Mouse (Mus musculus): ENCODE data around the gene Olfr983. TPM values are rescaled to one million over a fixed set of nuclear protein-coding genes. Genes with fewer than 3 reads are reported as not detected.

The Olfr983 gene
- polyA plus RNA-seq (2015; fragmentation: Nextera tagmentation; extraction: Ambion mirVana), result not detected in 2 replicates

DNA sequence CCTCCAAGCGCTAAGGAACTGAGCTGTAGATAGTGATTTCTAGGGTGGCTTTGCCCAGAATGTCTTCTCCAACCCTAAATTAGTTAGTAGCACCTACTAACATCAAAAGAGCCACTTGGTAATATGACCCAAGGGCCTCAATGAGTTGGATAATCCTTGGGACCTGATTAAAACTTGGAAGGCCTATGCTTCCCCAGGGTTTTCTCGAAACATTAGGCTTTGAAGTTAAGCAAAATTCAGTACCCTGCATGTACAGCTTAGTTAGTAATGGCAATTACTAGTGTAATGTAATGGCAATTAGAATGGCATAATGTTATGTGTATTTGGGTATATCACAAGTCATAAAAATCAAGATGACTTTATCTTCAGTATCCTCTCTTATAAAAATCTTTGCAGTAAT is at the start of gene Olfr983:
Gene Olfr983 (minus strand): TSS at position 101 of the 400 bp plus-strand sequence.
- ATAC-seq (no peak), DNase-seq (no peak)
- 76% methylated on average over 2 of the region's 2 CpGs for WGBS (ENCODE audit: insufficient replicate concordance)
- H3K9ac ChIP-seq (replicated peaks), result no peak within 1 kb of the TSS
- H3K27me3 ChIP-seq (ENCODE audit: insufficient read depth, low read length), result no peaks in the 10 kb centered on the region
- H3K9me3 ChIP-seq (ENCODE audit: low read length), result no peaks in the 10 kb centered on the region
- H3K4me2 ChIP-seq (ENCODE audit: low read depth, low read length), result no peak within 1 kb of the TSS
- no peak within 1 kb of the TSS for H3K27ac ChIP-seq (ENCODE audit: low read depth)
- no peak within 1 kb of the TSS for H3K4me3 ChIP-seq (ENCODE audit: low read depth, low read length)
- TF ChIP-seq EP300 (IDR thresholded peaks at IDR 0.05; ENCODE audit: low read depth), result no peak
- TF ChIP-seq CTCF (IDR thresholded peaks at IDR 0.05; ENCODE audit: low read depth), result no peak
- no peaks in the 10 kb centered on the region for H3K36me3 ChIP-seq (replicated peaks; ENCODE audit: insufficient read depth, low read length)
- no peaks in the 10 kb centered on the region for H3K4me1 ChIP-seq (ENCODE audit: insufficient read depth)

DNA sequence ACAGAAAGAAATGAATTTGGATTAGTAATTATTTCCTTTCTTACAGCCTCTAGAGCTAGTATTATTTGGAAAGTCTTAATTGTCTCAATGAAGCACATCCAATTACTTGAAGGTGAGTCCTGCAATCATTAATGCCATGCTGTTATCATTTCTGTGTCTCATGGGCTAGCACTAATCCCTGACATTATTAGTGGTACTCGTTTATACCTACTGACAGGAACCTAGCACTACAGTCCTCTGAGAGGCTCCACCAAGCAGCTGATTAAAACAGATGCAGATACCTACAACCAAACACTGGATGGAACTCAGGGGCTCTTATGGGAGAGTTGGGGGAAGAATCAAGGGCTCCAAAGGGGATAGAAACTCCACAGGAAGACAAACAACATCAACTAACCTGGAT is 48.1 kb upstream of the Olfr983 start:
- ATAC-seq (no peak), DNase-seq (no peak)
- Histone ChIP-seq H3K36me3 (replicated peaks; ENCODE audit: insufficient read depth, low read length) (no peaks in the 10 kb centered on the region), H3K4me2 (ENCODE audit: low read depth, low read length) (no peak overlapping the region), H3K27me3 (ENCODE audit: insufficient read depth, low read length) (no peaks in the 10 kb centered on the region), H3K27ac (ENCODE audit: low read depth) (no peak overlapping the region), H3K9me3 (ENCODE audit: low read length) (no peaks in the 10 kb centered on the region), H3K4me1 (ENCODE audit: insufficient read depth) (no peaks in the 10 kb centered on the region), H3K4me3 (ENCODE audit: low read depth, low read length) (no peak overlapping the region), H3K9ac (replicated peaks) (no peak overlapping the region)
- TF ChIP-seq EP300 (IDR thresholded peaks at IDR 0.05; ENCODE audit: low read depth), result no peak
- no peak for TF ChIP-seq CTCF (IDR thresholded peaks at IDR 0.05; ENCODE audit: low read depth)
- 59% methylated on average over 1 of the region's 1 CpGs for WGBS (ENCODE audit: insufficient replicate concordance)

DNA sequence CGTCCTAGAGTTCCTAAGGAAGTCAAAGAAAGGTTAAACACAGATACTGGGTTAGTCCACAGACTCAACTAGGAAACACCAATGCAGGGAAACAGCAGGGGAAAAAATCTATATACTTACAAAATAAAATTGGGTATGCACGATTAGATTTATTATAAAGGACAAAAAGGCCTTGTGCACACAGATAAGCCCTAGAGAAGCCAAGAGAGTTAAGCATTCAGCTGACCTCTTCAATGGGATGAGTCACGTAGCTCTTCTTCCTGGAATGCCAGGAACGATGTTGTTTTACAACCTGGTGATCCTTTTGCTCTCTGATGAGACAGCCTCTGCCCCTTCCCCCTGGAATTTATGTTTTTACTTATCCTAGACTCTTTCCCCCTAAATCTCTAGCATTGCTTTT is 46.1 kb upstream of the Olfr983 start:
- no peak overlapping the region for H3K4me3 ChIP-seq (ENCODE audit: low read depth, low read length)
- ATAC-seq (no peak), DNase-seq (no peak)
- H3K9me3 ChIP-seq (ENCODE audit: low read length), result no peaks in the 10 kb centered on the region
- H3K4me2 ChIP-seq (ENCODE audit: low read depth, low read length), result no peak overlapping the region
- no peaks in the 10 kb centered on the region for H3K4me1 ChIP-seq (ENCODE audit: insufficient read depth)
- no peak overlapping the region for H3K27ac ChIP-seq (ENCODE audit: low read depth)
- H3K27me3 ChIP-seq (ENCODE audit: insufficient read depth, low read length), result no peaks in the 10 kb centered on the region
- H3K9ac ChIP-seq (replicated peaks), result no peak overlapping the region
- WGBS (ENCODE audit: insufficient replicate concordance), result 50% methylated on average over 4 of the region's 4 CpGs
- H3K36me3 ChIP-seq (replicated peaks; ENCODE audit: insufficient read depth, low read length), result no peaks in the 10 kb centered on the region
- TF ChIP-seq CTCF (IDR thresholded peaks at IDR 0.05; ENCODE audit: low read depth) (no peak), EP300 (IDR thresholded peaks at IDR 0.05; ENCODE audit: low read depth) (no peak)

- 55% methylated on average over 6 of the region's 6 CpGs for WGBS (ENCODE audit: insufficient replicate concordance)
- H3K9ac ChIP-seq (replicated peaks), result no peak overlapping the region
- no peak for DNase-seq
- ATAC-seq, result no peak
- H3K4me3 ChIP-seq (ENCODE audit: low read depth, low read length), result no peak overlapping the region
- no peaks in the 10 kb centered on the region for H3K36me3 ChIP-seq (replicated peaks; ENCODE audit: insufficient read depth, low read length)
- no peak overlapping the region for H3K4me2 ChIP-seq (ENCODE audit: low read depth, low read length)
- H3K9me3 ChIP-seq (ENCODE audit: low read length), result no peaks in the 10 kb centered on the region
- H3K27ac ChIP-seq (ENCODE audit: low read depth), result no peak overlapping the region
- H3K4me1 ChIP-seq (ENCODE audit: insufficient read depth), result no peaks in the 10 kb centered on the region
- H3K27me3 ChIP-seq (ENCODE audit: insufficient read depth, low read length), result no peaks in the 10 kb centered on the region
- TF ChIP-seq EP300 (IDR thresholded peaks at IDR 0.05; ENCODE audit: low read depth), result no peak
Observed at GRCm38 (mm10) chr9:40136987-40137688, 43.7 kb upstream of the Olfr983 start.

DNA sequence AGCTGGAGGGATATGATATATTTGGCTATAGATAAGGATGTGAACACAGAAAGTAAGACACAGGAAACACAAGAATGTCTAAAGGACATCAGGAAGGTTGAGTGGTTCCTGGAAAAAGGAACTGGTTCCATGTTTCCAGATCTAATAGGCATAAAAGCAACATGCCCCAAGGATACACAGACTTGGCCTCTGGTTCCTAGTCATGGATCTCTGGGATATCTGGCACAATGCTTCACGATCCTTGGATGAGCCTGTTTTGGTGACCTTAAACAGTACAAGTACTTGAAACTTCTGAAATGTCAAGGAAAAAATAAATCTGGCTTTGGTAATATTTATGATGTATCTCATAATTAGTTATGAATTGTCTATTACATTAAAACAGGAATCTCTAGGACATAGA is 37.2 kb upstream of the Olfr983 start:
- no peaks in the 10 kb centered on the region for H3K27me3 ChIP-seq (ENCODE audit: insufficient read depth, low read length)
- 67% methylated on average over 1 of the region's 1 CpGs for WGBS (ENCODE audit: insufficient replicate concordance)
- no peak for TF ChIP-seq CTCF (IDR thresholded peaks at IDR 0.05; ENCODE audit: low read depth)
- no peak for TF ChIP-seq EP300 (IDR thresholded peaks at IDR 0.05; ENCODE audit: low read depth)
- H3K9ac ChIP-seq (replicated peaks), result no peak overlapping the region
- H3K9me3 ChIP-seq (ENCODE audit: low read length), result no peaks in the 10 kb centered on the region
- no peak overlapping the region for H3K4me2 ChIP-seq (ENCODE audit: low read depth, low read length)
- DNase-seq, result no peak
- H3K36me3 ChIP-seq (replicated peaks; ENCODE audit: insufficient read depth, low read length), result no peaks in the 10 kb centered on the region
- ATAC-seq, result no peak
- no peaks in the 10 kb centered on the region for H3K4me1 ChIP-seq (ENCODE audit: insufficient read depth)
- H3K4me3 ChIP-seq (ENCODE audit: low read depth, low read length), result no peak overlapping the region
- H3K27ac ChIP-seq (ENCODE audit: low read depth), result no peak overlapping the region

DNA sequence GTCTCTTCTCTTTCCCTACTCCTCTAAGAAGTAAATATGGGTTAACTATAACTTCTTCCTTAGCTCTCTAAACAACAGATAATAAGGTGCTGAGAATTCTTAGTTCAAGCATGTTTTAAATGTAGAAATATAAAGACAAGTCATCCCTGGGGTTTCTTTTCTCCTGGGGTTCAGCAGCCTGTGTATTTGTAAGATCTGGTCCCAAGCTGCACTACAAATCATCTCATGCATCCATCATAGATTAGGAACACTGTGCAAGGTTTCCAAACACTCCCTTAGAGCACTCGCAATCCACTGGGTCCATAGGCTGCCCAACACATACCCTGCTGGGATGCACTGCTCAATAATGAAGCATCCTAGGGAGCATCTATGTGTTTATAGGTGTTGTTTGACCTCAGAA is 36.7 kb upstream of the Olfr983 start, which contains the start of gene Olfr985:
Gene Olfr985 (minus strand): TSS at position 101 of the 400 bp plus-strand sequence.
- H3K36me3 ChIP-seq (replicated peaks; ENCODE audit: insufficient read depth, low read length), result no peaks in the 10 kb centered on the region
- no peak within 1 kb of the TSS for H3K4me2 ChIP-seq (ENCODE audit: low read depth, low read length)
- no peak within 1 kb of the TSS for H3K27ac ChIP-seq (ENCODE audit: low read depth)
- H3K4me1 ChIP-seq (ENCODE audit: insufficient read depth), result no peaks in the 10 kb centered on the region
- H3K9ac ChIP-seq (replicated peaks), result no peak within 1 kb of the TSS
- H3K9me3 ChIP-seq (ENCODE audit: low read length), result no peaks in the 10 kb centered on the region
- no peak for ATAC-seq
- no peaks in the 10 kb centered on the region for H3K27me3 ChIP-seq (ENCODE audit: insufficient read depth, low read length)
- 78% methylated on average over 1 of the region's 1 CpGs for WGBS (ENCODE audit: insufficient replicate concordance)
- DNase-seq, result no peak
- no peak within 1 kb of the TSS for H3K4me3 ChIP-seq (ENCODE audit: low read depth, low read length)
- TF ChIP-seq EP300 (IDR thresholded peaks at IDR 0.05; ENCODE audit: low read depth) (no peak), CTCF (IDR thresholded peaks at IDR 0.05; ENCODE audit: low read depth) (no peak)

Data from liver, postnatal 0 days (tissue).